Mouse (Mus musculus): ENCODE measurements around the gene Lhfpl3. TPM values are rescaled to one million over a fixed set of nuclear protein-coding genes. Genes with fewer than 3 reads are reported as not detected.

The Lhfpl3 gene
- total RNA-seq, 2 experiments from 2014 or later: 0.07 to 0.09 TPM

DNA sequence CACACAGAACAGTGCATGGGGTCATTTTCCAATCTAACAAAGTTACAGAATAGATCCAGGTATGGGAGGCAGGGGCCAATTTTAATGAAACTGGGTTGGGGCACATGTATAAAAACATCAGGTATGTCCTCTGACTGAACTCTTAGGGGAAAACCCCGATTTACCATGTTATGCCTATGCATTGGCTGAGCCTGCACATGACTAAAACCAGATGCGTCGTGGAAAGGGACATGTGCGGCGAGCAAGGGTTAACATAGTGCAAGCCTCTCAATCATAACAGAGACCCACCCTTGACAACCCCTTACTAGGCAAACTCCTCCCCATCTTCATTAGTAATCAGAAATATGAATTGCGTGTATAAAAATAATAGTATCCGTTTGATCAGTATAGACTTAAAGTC lies 533.5 kb downstream of the Lhfpl3 start:
- no peak for DNase-seq (ENCODE audit: low spot score)

DNA sequence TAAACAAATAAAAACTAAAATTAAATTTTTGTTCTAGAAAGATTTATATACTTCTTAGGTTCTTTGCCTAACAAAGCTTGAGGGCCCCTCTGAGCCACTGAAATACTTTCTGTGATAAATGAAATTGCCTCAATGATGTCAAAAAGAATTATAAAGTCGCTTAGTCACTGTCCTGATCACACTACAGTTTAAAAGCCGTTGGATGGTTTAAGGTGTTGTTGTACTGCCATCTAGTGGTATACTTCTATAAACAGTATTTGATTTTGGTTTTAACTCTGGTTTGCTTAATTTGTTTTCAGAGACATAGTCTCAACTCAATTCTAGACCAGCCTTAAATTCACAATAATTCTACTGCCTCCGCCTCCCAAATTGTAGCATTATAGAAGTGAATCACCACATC lies 539.0 kb downstream of the Lhfpl3 start:
- DNase-seq (ENCODE audit: low spot score): peak; percentile 5

DNA sequence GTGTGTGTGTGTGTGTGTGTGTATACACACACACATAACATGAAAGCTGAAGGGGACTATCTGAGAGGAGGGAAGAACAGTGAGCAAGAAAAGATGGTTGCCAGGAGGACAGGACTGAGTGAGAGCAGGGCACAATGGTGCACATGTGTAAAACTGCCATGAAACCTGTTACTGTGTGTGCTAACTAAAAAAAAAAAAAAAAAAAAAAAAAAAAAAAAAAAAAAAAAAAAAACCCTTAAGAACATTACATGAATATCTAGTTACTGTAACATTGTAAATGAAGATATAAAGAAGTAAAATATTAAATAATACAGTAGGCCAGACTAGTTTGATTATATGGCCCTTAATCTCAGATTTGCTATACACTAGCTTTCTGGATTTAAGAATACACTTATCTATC lies 543.3 kb downstream of the Lhfpl3 start:
- no peak for DNase-seq (ENCODE audit: low spot score)

Small RNAs within 50 kb of the gene (microRNA-seq; reads per million reads assigned to microRNA genes)
- gene Gm28022 (not detected), gene Gm44363 (not detected)

Other genes with a start within 250 kb of the Lhfpl3 start
- gene Orc5, start 195.6 kb upstream of the Lhfpl3 start, total RNA-seq (2021): 1 to 10 TPM; 7.4 to 8.3 TPM